Mouse (Mus musculus): ENCODE measurements around the gene Tas1r1.
"Not testable (repeated sequence)": the region's sequence is repeated elsewhere in the genome, so short reads cannot be mapped to it uniquely, and the experiment has no call there.

The Tas1r1 gene

DNA sequence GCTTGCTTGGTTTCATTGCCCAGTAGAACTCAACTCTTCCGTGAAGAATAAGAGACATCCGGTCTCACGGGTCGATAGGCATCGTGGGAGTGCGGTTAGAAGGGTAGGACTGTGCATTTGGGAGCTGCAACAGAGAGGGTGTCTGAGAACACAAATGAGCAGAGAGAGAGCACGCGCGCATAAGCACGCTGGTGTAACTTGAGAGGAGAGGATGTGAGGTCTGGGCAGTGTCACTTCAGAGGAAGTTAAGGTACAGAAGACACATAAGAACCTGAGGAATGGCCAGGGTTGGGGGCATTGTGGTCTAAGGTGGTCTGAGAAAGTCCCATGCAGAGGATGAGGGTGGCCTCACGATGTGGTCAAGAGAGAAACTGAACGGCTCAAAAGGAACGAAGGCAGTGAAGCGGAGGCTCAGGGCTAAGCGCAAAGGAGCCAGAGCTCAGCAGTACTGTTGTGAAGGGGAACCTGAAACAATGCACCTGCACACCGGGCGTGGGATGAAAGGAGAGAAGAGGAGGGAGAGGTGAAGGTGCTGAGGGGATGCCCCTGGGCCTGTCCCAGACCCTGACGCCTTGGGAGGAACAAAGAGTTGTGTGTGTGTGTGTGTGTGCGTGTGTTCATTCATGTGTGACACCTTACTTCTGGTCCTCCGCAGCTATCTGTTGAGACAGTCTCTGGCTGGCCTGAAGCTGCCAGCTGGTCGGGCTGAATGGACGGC lies 3.7 kb upstream of the Tas1r1 start:
- DNase-seq, result no peak

DNA sequence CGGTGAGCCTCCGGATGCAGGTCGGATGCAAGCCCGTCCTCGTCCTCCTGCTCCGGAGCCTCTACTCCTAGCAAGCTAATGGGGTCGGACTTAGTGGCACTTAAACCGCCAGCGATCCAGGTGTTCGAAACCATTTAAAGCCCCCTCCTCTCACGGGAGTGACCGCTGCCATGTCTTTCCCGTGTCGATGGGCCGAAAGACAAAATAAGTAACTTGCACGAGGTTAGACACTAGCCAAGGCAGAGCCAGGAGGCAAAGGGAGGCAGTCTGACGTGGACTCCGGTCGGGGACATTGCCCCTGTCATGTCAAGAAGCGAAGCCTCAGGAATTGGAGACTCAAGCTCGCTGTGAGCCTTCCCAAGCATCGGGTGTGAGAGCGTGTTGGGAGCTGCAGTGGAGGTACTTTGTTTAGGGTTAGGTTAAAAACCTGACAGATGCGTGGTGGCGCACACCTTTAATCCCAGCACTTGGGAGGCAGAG lies 1.5 kb upstream of the Tas1r1 start:
- DNase-seq, result no peak

DNA sequence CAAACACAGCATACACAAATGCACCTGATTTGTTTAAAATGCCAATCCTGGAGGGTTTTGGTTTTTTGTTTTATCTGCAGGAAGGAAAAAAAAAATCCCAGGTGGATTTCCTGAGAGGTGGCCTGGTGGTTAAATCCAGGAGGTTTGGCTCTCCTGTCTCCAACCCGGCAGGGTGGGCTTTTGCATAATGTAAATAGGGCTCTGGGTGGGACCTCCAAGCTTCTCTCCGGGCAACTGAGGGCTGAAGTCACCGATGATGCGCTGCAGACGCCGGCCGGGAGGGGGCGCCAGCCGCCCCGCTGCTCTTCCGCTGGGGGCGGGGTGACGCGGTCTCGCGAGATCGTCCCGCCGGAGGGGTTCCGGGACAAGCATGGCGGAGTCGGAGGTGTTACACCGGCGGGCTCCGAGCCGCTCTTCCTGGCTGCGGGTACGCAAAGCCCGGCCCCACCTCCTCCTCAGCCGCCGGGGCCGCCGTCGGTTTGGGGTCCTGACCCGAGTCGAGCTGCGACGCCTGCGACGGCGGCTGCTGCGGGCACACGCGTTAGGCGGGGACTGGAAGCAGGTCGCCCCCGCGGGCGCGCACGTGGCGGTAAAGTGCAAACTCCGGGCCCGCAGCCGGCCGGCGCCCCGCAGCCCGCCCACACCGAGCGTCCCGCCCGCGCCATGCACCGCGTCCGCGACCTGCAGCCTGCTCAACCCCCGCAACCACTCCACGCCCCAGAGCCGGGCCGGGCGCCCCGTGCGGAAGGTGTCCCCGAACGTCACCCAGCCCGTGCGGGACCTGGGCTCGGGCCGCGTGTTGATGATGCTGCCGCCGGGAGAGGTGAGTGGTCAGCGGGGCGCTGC lies 840 bp upstream of the Tas1r1 start, which contains the start of gene Nol9:
Gene Nol9, plus strand, starts transcription at position 337 of the 846 bp plus-strand sequence.
- peak; percentile 93 for DNase-seq

DNA sequence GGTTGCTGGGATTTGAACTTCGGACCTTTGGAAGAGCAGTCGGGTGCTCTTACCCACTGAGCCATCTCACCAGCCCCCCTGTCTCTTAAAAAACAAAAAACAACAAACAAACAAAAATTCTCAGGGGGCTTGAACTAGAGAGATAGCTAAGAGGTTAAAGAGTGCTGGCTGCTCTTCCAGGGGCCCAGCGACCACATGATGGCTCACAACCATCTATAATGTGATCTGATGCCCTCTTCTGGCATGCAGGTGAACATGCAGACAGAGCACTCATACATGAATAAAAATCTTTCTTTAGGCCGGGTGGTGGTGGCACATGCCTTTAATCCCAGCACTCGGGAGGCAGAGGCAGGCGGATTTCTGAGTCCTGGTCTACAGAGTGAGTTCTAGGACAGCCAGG lies 1.9 kb downstream of the Tas1r1 start:
- not testable (repeated sequence) for DNase-seq

DNA sequence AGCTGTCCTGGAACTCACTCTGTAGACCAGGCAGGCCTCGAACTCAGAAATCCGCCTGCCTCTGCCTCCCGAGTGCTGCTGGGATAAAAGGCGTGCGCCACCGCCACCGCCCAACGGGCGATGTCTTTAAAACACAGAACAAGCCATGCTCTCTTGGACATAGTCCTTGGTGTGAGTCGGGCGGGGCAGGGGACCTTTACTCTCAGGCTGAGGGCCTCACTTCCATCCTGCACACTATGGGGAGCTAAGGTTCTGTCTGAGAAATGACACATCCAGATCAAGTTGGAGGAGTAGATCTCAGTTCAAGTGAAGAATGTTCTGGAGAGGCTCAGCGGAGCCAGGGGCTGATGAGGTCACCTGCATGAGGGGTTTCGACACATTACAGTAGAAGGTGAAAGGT lies 5.4 kb downstream of the Tas1r1 start:
- no peak for DNase-seq

DNA sequence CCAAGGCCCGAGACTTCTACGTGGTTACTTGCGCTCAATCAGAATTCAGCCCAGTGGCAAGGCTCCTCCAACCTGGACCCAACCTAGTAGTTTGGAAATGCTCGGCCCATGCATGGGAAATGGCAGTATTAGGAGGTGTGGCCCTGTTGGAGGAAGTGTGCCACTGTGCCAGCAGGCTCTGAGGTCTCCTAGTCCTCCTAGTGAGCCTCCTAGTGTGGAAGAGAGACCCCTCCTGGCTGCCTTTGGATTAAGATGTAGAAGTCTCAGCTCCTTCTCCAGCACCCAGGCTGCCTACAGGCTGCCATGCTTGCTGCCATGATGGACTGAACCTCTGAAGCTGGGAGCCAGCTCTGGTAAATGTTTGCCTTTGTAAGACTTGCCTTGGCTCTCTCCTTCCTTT lies 8.4 kb downstream of the Tas1r1 start:
- DNase-seq, result no peak

DNA sequence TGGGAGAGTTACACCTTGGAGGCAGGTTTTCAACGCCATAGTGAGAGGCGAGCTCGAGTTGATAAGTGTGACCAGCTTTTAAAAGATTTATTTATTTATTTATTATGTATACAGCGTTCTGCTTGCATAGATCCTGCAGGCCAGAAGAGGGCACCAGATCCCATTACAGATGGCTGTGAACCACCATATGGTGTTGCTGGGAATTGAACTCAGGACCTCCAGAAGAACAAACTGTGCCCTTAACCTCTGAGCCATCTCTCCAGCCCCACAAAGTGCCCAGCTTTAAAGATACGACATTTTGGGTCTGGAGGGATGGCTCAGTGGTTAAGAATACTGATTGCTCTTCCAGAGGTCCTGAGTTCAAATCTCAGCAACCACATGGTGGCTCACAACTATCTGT lies 9.3 kb downstream of the Tas1r1 start:
- no peak for DNase-seq

DNA sequence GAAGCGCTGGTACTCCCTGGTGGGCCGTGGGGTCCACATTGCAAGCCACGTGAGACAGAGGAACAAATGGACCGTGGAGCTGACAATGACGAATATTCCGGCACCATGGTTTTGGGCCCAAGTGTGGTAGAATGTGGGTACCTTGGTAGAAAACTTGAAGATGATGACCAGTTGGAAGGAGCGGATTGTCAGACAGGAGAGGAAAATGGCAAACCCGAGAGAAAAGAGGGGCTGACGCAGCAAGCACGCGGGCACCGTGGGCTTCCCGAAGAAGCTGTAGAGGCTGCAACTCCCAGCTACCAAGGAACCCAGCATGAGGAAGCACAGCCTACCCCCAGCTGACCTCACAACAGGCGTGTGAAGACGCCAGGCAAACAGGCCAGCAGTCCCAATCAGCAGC lies 9.9 kb downstream of the Tas1r1 start:
- no peak for DNase-seq

DNA sequence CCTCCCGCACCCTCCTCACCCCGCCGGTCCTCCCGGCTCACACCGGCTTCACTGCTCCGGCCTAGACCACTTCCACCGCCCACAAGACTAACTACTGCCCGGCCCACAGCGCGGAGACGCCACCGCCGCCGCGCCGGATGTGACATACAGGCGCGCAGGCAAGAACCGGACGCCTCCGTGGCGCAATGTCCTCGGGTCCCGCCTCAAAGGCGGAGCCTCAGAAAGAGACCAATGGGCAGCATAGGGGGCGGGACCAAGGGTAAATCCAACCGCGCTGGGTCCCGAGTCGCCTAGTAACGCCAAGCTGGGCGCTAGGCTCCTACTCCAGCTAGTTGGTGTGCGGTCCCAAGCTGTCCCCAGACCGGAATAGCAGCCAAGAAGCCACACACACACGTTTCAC lies 10.8 kb downstream of the Tas1r1 start, which contains the start of gene Zbtb48:
Gene Zbtb48, minus strand, starts transcription at position 148 of the 400 bp plus-strand sequence.
- DNase-seq, result peak; percentile 97

DNA sequence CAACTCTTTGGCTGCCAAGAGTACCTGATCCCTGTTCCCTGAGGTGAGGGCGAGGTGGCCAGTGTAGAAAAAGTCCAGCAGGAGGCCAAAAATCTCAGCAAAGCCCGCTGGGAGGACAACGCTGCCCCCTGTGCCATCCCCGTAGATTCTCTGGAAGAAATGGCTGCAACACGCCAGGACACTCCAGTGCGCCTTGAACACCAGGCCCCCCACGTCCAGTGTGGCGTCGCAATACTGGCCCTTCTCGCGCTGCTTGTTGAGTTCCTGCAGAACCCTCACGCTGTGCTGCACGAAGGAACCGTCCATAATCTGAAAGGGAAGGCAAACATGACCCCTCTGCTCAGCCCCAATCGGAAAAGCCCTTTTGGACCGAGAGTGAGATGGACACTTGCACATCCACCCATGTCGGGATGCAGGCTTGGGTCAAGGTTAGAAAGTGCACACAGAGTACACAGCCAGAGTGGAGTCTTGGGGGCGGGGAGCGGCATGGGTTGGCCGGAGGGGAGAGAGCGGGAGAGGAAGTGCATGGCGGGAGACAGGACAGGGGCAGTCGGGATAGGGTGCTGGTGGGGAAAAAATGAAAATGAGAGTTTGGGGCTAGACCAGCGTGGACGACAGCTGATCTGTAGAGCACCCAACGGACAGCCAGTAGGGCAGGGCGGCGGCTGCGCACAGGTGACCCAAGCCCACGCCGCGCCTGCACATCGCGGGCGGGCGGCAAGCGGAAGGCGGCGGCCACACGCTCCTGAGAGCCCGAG lies 11.4 kb downstream of the Tas1r1 start:
- DNase-seq, result peak; percentile 68

DNA sequence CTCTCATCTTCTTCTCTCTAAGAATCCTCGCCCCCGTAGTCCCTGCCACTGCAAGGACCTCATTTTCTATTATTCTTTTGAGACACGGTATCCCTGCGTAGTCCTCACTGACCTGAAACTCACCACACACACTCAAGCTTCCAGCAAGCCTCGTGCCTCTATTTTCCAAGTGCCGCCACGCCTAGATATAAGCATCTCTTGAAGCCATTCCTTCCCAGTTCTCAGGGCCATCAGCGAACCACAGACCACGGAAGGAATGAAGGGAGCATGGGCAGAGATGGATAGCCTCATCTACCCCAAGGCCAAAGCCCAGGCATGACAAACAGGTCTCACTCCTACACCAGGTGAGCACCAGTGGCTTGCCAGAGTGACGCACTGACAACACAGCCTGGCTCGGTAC lies 13.8 kb downstream of the Tas1r1 start:
- no peak for DNase-seq

DNA sequence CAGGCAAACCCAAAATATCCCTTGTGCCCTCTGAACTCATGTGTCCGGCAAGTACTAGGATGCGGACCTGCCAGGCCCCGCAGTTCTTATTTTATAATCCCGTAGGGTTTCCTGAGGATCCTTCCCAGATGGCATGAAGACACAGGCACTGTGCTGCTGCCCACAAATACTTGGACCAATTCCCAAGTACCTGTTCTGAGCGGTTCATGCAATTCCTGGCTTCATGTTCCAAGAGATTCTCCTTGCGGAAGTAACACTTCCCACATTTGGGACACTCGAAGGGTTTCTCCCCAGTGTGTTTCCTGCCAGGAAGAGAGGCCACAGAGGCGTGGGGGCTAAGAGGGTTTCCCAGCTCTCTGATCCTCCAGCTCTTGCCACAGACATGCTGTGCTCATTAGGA lies 15.9 kb downstream of the Tas1r1 start:
- no peak for DNase-seq

DNA sequence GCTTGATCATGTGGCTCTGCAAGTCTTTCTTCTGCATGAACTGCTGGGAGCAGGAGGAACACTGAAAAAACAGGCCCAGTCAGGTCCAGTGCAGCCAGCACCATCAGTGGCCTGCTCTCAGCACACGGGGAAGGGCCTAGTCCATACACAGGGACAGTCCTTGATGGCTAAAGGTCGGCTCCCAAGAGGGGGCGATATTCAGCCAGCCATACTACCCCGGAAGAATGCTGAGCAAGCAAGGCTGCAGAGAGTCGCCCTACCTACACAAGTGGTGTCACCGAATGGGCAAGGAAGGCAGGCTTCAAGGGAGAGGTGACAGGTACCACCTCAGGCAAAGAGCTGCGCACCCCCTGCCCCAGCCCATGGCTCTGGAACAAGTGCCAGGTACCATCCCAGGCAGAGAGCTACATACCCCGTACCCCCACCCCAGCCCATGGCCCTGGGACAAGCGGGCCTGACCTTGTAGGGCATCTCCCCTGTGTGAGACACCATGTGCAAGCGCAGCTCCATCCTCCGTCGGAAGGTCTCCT lies 16.7 kb downstream of the Tas1r1 start:
- DNase-seq, result no peak

DNA sequence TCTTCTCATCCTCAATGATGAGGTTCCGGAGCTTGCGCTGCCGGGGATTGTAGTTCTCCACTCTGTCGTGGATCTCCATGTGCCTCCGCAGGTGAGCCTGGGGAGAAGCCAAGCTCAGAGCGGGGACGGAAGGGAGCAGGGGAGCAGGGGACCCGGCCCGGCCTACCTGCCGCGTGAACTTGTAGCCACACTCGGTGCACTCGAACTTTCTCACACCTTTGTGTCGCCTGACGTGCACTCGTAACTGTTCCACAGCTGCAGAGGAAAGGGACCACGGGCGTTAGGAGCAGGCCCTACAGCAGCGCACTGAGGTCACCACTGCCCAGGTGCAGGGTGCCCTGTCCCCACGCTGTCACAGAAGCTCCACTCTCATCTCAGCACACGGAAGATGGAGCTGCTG lies 18.3 kb downstream of the Tas1r1 start:
- no peak for DNase-seq

DNA sequence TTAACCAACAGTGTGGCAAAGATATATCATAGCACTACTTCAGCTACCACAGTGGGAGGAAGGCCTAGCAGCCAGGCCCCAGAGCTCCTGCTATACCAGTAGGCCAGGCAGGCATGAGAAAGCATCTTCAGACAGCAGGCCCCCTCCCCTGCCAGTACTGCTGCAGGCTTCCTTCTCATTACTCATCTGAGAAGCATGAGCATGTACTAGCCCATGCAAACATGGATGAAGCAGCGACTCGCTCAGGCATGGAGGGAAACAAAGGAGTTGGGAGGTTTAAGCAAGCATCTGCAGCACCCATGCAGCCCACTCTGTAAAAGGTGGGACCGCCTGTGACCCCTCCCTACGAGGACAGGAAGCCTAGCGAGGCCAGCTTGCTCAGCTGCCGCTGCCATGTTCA lies 19.3 kb downstream of the Tas1r1 start:
- DNase-seq, result no peak

DNA sequence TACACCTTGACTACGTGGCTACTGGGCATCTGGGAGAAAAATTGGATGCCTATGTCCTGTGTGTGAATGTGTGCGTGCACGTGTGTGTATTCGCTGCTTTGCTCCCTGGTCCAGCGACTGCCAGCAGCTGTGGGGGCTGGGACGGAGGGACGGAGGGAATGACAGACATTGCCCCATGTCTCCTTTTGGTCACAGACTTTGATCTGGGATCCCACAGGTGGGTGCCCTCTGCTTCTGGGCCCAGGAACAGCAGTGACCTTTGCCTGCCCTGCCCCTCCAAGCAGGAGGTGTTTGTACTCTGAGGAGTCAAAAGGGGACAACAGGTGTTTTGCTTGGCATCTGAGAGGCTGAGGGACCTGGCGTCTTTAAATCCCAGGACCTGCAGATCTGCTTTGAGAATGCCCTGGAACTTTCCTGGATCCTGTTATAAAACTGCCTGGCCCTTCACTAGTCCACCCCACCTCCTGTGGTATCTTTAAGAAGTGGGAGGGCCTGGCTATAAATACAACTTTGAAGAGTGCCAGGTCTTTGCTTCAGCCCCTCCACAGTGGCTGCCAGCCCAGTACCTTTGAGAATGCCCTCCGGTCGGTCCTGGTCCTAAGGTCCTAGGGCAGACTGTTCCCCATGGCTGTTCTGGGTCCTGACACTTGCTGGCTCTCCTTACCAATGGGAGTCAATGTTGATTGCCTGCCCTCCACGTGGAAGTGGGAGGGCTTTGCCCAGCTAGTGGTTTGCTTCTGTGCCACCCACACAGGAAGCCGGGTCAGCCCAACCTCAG lies 25.1 kb downstream of the Tas1r1 start:
- DNase-seq, result no peak

DNA sequence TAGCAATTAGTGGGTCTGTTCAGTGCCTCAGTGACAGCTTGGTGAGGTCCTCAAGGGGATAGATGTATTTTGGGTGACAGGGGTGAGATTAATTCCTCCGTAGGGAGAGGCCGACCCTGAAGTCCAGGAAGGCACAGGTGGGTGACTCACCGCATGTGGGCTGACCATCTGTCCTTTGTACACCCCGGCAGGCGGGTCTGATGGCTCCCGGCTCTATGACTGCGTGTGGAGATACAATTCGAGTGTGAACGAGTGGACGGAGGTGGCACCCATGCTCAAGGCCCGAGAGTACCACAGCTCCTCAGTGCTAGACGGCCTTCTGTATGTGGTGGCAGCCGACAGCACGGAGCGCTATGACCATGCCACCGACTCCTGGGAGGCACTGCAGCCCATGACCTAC lies 26.3 kb downstream of the Tas1r1 start:
- no peak for DNase-seq

DNA sequence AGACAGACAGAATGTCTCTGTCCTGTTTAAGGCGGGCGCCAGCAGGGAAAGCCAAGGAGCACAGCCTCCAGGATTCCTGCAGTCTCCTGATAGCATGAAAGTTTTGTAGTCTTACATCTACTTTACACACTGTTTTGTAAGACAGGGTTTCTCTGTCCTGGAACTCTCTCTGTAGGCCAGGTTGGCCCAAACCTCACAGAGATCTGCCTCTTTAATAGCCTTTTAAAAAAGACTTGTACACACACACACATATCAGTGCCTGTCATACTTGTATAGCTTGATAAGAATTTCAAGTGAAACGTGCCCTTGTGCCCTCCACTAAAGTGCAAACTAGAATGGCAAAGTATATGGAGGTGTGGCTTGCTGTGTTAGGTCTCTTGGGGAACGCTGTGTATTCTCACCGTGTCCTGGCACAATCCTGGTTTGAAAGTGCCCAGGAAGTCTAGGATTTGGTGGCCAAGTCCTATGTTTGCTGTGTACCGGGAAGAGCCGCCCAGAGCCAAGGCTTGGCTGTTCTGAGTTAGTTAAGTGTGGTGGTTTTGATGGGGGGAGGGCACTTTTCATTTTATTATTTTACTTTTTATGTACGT lies 27.1 kb downstream of the Tas1r1 start:
- DNase-seq, result no peak

DNA sequence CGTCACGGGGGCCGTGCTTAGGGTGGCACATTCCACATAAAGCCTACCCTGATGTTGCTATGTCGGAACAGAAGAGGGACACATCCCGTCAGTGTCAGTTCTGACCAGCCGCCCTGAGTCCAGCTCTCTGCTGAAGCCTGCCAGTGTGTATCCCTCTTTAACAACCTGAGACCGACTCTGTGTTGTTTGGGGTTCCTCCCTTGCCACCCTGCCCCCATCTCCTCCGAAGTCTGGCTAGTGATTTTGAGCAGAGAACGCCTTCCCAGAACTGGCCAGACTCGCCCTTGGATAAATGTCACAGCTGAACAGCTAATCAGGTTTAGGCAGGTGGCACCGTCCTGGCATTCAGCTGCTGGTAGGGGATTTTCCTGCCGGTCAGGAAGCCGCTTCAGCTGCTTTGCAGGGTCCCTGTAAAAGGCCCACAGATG lies 27.6 kb downstream of the Tas1r1 start:
- DNase-seq, result peak; percentile 59

DNA sequence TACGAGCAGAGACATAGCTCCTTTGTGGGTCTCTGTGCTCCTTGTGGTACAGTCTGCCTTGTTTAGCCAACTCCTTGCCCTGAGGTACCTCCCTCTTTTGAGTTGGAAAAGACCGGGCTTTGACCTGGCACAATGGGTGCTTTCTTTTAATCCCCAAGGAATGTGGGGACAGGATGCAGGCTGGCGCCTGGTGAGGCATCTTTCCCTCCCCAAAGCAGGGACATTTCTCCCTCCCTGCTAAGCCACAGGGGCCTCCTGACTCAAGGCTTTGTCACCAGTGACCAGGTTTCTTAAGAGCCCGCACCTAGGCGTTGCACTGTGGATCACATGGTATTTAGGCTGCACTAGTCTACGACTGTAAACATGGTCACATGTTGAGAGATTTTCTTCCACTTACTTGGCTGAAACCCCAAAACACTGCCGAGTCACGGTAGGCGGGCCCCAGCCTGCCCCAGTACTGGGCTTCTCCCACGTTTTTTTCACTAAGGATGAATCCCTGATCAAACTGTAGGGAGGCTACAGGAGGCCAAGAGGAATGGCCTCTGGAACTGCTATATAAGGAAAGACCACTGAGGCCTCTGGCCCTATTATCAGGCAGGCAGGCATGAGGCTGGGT lies 28.2 kb downstream of the Tas1r1 start:
- peak; percentile 79 for DNase-seq

Measured in liver (tissue).